Mouse (Mus musculus) embryo, embryonic 10.5 days (tissue): ENCODE results near the gene Vipas39.
"Not testable (repeated sequence)": the region's sequence is repeated elsewhere in the genome, so short reads cannot be mapped to it uniquely, and the experiment has no call there.

Experiments
- DNase-seq: peaks from one replicate; pipeline ENCODE4 v3.0.0-alpha.2; 2015; ENCODE audit warnings: low spot score

Gene Vipas39

DNA sequence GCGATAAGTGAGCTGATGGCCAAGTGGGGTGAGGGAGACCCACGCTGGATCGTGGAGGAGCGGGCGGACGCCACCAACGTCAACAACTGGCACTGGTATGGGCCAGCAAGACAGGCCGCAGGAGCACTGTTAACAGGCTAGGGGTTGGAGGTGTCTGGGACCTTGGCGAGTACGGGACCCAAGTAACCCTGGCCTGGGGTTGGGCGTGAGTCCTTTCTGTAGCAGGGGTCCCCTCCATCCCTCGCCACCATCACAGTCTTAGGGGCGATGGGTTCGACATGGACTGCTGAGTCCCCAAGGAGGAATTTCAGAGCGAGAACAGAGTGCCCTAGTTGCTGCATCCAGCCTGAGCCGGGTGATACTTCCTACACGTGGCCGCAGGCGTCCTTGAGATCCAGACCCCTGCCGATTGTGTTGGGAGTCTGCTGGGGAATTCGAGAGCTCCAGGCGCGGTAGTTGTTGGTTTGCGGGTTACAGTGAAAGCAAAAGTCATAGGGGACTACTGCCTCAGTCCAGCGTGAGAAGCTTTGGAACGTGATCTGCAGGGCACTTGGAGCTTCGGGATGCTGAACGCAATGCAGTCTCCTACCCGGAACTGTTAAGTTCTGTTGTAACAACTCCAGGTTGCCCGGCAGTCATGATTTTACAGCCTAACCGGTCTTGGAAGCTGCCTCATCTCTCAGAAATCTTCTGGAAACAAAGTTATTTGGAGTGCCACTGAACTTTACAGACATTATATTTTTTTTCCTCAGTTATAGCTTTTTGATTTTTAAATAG is 959 bp upstream of the Vipas39 start:
- peak; percentile 64 for DNase-seq

DNA sequence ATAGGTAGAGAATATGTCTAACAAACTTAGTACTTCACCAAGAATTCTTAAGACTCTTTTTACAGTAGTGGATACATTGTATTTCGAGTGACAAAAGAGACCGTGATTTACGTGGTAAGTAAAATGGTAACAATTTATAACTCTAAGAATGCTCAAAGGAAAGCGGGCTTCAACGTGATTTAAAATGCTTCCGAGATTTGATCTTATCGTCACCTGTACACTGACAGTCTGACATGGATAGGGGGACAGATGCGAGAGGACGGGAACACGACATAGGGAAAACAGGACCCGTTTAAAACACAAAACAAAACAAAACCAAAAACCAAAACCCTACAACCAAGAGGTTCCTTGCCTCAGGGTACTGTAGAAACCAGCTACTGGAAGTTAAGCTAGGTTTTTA is 612 bp downstream of the Vipas39 start:
- DNase-seq: no peak

DNA sequence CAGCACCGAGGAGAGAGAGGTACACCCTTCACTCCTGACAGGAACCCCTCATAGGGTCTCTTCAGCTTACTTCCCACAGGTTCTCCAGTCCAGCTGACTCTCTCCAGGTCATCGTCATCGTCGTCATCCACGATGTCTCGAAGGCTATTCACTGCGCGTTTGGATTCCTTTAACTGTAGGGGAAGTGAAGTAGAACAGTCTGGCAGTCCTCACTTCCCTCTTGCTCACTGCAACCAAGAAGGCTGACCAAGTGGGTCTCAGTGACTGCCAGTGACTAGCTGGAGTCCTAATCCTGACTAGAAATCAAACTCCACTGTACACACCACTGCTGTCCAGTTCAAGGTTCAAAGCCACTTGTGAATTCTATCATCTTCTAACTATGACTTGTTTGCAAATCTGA is 5.5 kb downstream of the Vipas39 start:
- no peak for DNase-seq

GRCm38 (mm10) chr12:87256629-87257028 is 9.4 kb downstream of the Vipas39 start:
- no peak for DNase-seq

- no peak for DNase-seq
Measured at GRCm38 (mm10) chr12:87253878-87254277, 12.2 kb downstream of the Vipas39 start.

GRCm38 (mm10) chr12:87250161-87250560 is 15.9 kb downstream of the Vipas39 start:
- no peak for DNase-seq

GRCm38 (mm10) chr12:87238632-87239031 is 27.4 kb downstream of the Vipas39 start, which contains the start of gene Noxred1:
Gene Noxred1, minus strand, starts transcription at chr12:87238732.
- no peak for DNase-seq

DNA sequence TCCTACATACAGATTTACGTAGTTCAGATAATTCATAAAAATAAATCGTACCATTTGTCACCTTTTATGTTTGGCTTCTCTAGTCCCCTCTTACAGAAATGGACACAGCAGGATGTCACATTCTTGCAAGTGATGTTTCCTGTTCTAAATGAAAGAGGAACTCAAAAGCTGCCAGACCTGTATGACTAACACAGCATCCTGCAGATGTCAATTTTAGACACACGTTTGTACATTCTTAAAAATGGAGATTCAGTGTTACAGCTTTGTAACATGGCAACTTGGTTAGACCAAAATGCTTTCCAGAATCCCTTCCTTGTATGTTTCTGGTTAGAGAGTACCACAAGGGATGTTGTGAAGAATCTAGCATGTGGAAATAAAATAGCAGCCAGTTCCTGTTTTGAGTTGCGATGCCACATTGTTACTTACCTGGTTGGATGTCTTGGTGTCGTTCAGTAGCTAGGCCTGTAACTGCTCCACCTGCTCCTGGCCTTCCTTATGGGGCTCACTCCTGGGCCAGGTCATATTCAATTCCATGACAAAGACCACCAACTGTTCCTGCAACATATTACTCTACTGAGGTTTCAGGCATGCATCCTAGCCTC is 29.1 kb downstream of the Vipas39 start:
- no peak for DNase-seq

DNA sequence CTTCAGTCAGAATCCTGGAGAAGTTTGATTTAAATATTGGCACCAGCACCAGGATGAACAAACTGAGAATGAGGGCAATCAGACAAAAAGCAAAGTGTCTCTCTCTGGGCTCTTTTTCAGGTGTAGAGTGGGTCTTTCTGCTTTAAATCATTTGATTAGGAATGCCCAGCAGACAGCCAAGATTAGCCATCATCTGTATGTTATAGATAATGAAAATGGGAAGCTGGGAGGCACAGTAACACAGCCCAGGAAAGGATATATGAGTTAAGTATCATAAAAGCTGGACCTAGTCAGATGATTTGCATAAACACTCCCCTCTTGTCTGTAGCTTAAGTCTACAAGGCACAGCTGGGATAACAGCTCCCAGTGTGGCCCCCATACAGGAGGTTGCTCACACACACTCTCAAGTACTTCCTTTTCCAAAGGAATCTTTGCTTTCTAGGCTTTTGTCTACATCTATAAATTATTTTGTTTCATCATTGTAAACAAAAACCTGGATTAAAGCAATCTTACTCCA is 35.6 kb downstream of the Vipas39 start:
- DNase-seq: no peak

DNA sequence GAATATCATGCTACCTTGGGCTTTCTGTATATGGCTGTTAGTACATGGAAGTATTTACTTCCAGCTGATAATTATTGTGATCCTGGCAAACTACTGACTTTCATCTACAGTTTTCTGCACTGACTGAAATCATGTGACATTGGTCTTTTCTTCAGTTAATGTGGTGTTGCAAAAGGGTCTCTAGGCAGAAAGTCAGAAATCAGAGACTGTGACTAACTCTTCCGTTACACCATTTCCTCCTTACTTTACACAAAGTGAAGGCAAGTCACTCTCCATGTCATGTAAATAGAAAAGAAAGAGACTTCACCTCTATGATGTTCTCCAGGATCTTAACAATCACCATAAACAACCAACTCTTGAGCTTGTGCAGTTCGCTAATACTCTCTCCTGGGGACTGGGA is 36.4 kb downstream of the Vipas39 start:
- DNase-seq: no peak

DNA sequence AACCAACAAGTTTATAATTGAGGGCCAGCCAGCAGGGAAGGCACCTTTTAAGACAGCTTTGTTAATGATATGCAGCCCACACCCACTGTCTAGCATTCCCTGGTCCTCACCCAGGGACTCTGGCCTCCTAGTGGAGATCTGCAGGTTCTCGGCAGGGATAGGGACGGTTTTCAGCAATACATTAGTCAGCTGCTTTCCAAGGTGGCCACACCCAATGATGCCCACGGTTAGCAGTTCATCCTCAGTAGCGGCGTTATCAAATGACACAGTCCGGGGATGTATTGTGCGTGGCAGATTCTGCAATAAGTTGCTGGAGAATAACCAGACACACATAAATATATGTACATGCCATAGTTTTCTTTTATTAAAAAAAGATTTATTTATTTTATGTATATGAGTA is 39.3 kb downstream of the Vipas39 start:
- DNase-seq: no peak

DNA sequence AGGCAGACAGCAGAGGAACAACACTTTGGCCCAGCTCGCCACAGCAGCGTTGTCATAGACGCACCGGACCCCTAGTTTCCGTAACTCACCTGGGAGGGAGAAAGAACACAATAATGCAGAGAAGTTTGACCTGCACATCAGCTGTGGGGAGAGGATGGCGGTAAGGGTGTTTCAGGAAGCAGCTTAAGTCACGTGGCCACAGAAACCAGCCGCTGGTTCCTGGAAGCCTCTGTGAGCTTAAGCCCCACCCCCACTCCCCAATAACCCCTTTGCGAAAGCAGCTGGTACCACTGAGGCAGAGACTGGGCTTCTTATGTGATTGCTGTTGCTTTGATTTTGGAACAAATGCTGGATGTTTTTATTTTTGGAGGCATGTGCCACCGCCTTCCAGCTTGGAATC is 41.1 kb downstream of the Vipas39 start:
- DNase-seq: no peak

DNA sequence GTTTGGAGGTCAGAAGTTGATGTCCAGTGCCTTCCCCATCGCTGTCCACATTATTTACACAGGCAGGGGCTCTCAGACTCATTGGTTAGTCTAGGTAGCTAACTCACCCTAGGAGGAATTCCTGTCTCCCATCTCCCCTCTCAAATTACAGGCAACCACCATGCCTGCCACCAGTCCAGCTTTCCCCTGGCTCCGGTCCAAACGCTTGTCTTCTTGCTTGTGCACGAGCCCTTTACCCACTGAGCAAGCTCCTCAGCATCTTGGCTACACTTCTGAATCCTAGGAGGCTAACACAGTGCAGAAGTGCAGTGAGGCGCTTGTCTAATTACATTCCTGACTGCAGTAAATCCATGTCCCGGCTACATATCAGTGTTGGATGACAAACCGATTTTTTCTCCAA is 46.7 kb downstream of the Vipas39 start:
- no peak for DNase-seq

- no peak for DNase-seq
Measured at GRCm38 (mm10) chr12:87217596-87217995, 48.5 kb downstream of the Vipas39 start.

GRCm38 (mm10) chr12:87216053-87216452 is 50.0 kb downstream of the Vipas39 start:
- DNase-seq: no peak

- DNase-seq: no peak
Measured at GRCm38 (mm10) chr12:87212844-87213606, 53.0 kb downstream of the Vipas39 start.

- DNase-seq: not testable (repeated sequence)
Measured at GRCm38 (mm10) chr12:87205789-87206188, 60.3 kb downstream of the Vipas39 start.

DNA sequence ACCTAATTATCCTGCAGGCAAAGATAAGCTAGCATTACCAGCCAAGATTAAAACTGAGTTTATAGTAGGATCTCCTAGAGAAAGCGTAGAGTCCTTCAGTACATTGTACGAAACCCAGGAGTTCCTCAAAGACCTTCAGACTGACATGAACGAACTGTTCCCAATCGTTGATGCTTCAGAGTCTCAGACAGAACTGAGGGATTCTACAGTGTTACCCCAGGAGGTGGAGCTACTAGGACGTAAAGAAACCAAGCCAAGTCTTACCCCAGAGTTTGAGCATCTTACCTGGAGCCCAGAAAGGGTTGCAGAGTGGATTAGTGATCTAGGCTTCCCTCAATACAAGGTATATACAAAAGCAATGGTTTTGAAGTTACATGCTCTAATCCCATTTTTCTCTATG is 64.4 kb downstream of the Vipas39 start:
- no peak for DNase-seq

GRCm38 (mm10) chr12:87199973-87200586 is 66.0 kb downstream of the Vipas39 start, which contains the start of gene Tmed8:
Gene Tmed8, minus strand, starts transcription at chr12:87200454.
- DNase-seq: peak; percentile 93

- DNase-seq: peak; percentile 51
Measured at GRCm38 (mm10) chr12:87199206-87199972, 66.7 kb downstream of the Vipas39 start, which contains the start of gene Samd15. Gene Samd15, plus strand, starts transcription at chr12:87199723.

GRCm38 (mm10) chr12:87198792-87199191 is 67.3 kb downstream of the Vipas39 start:
- DNase-seq: peak; percentile 18
